Mouse (Mus musculus): ENCODE data around the gene Foxn3.
"Not testable (repeated sequence)": the region's sequence is repeated elsewhere in the genome, so short reads cannot be mapped to it uniquely, and the experiment has no call there.

DNA sequence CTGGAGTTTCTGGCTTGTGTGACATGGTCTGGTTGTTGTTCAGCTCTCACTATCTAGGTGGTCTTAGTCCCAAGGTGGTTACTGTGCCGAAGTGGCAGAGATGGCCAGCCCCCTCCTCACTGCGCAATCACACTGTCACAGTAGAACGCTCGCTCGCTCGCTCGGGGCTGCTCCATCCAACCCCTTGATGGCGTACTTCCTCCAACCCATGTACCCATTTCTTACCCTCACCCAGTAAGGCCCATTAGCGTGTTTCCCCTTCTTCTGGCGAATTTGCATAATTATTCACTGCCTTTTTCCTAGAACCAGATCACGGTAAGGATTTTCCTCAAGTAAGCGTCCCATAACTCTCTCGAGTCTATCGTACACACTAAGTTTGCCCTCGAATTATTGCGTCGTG is 369.3 kb downstream of the Foxn3 start:
- not testable (repeated sequence) for TF ChIP-seq TCF3 (IDR thresholded peaks at IDR 0.05; ENCODE audit: insufficient read length, low read depth); POLR2A (IDR thresholded peaks at IDR 0.05; ENCODE audit: insufficient read length, low read depth); SRF (IDR thresholded peaks at IDR 0.05; ENCODE audit: control insufficient read depth, insufficient read length, low read depth); MYOG (IDR thresholded peaks at IDR 0.05; ENCODE audit: control insufficient read depth in 1 of 3, insufficient read depth in 1 of 3, insufficient read length in 2 of 3, low read depth in 2 of 3); USF1 (IDR thresholded peaks at IDR 0.05; ENCODE audit: low read depth); POLR2AphosphoS2 (IDR thresholded peaks at IDR 0.05; ENCODE audit: insufficient read length, low read depth)

Measured in myocyte (in vitro differentiated cells).